In genomic region chrX:7315115-7315514, GRCm38 (mm10) we compare ENCODE assay signal across 10 mouse cellular contexts. TPM values are rescaled to one million over a fixed set of nuclear protein-coding genes. Genes with fewer than 3 reads are reported as not detected.
DNase-seq lines count a peak whose midpoint lies in the region; ATAC-seq lines count a peak whose summit lies in the region.
"Had no signal": no experiment of that assay in that cellular context is flagged by ENCODE, and none has a peak within 500 bp of the region (broad histone marks: within the 10 kb centered on the region; RNA-seq: fewer than 3 reads in every experiment).

No protein-coding gene starts in this region.

- H3K4me2 ChIP-seq in heart, embryonic 16.5 days (ENCODE audit: low read depth, low read length): peak overlapping the region; percentile 55
- H3K4me2 ChIP-seq in embryonic facial prominence, embryonic 12.5 days (replicated peaks): peak overlapping the region; percentile 25
- 0 out of 2 replicates have a peak overlapping the region, but pooled peaks have one; percentile 19 for H3K4me2 ChIP-seq in hindbrain, embryonic 15.5 days
- peak overlapping the region; percentile 22; the same call in 1 of the 2 replicates for H3K4me2 ChIP-seq in limb, embryonic 15.5 days

- H3K27ac ChIP-seq in heart, embryonic 16.5 days (ENCODE audit: low read length): peak overlapping the region; percentile 24
- H3K27ac ChIP-seq in embryonic facial prominence, embryonic 12.5 days: peak overlapping the region; percentile 46
- no peak overlapping the region for H3K27ac ChIP-seq in hindbrain, embryonic 15.5 days (replicated peaks)
- no peak overlapping the region; the same call in 1 of the 2 replicates for H3K27ac ChIP-seq in limb, embryonic 15.5 days
- H3K27ac ChIP-seq in midbrain, embryonic 10.5 days (replicated peaks): no peak overlapping the region

- H3K36me3 ChIP-seq in heart, embryonic 16.5 days (ENCODE audit: control insufficient read depth, insufficient read depth): no peaks in the 10 kb centered on the region
- H3K36me3 ChIP-seq in embryonic facial prominence, embryonic 12.5 days: no peaks in the 10 kb centered on the region
- H3K36me3 ChIP-seq in hindbrain, embryonic 15.5 days: no peaks in the 10 kb centered on the region
- H3K36me3 ChIP-seq in limb, embryonic 15.5 days: no peaks in the 10 kb centered on the region
- H3K36me3 ChIP-seq in midbrain, embryonic 10.5 days: no peaks in the 10 kb centered on the region

- no peak for ATAC-seq in heart, embryonic 16.5 days (replicated peaks; ENCODE audit: extremely low read depth, insufficient read depth, low FRiP score)
- no peak for ATAC-seq in embryonic facial prominence, embryonic 12.5 days (ENCODE audit: insufficient number of reproducible peaks, insufficient read depth, low FRiP score, low TSS enrichment)
- ATAC-seq in hindbrain, embryonic 15.5 days (ENCODE audit: low FRiP score, low read depth): no peak
- no peak for ATAC-seq in limb, embryonic 15.5 days (ENCODE audit: insufficient number of reproducible peaks, low FRiP score, low TSS enrichment, low read depth)

- no peaks in the 10 kb centered on the region for H3K9me3 ChIP-seq in heart, embryonic 16.5 days (replicated peaks; ENCODE audit: control insufficient read depth, low read length)
- no peaks in the 10 kb centered on the region for H3K9me3 ChIP-seq in embryonic facial prominence, embryonic 12.5 days
- no peaks in the 10 kb centered on the region for H3K9me3 ChIP-seq in hindbrain, embryonic 15.5 days
- H3K9me3 ChIP-seq in limb, embryonic 15.5 days: no peaks in the 10 kb centered on the region
- H3K9me3 ChIP-seq in midbrain, embryonic 10.5 days (replicated peaks): no peaks in the 10 kb centered on the region

- DNase-seq in heart, adult 11 months: no peak
- no peak for DNase-seq in cerebellum, postnatal 25 days
- no peak for DNase-seq in ovary, adult 18-20 months (ENCODE audit: low spot score)
- DNase-seq in midbrain, embryonic 10.5 days (ENCODE audit: low spot score): no peak
- DNase-seq: kidney, adult 2 months; lung, postnatal 36 days had no signal

- peak overlapping the region; percentile 52 for H3K9ac ChIP-seq in heart, embryonic 16.5 days (ENCODE audit: low read length)
- H3K9ac ChIP-seq in embryonic facial prominence, embryonic 12.5 days: no peak overlapping the region
- H3K9ac ChIP-seq in hindbrain, embryonic 15.5 days: no peak overlapping the region
- no peak overlapping the region for H3K9ac ChIP-seq in limb, embryonic 15.5 days

- H3K4me3 ChIP-seq in heart, embryonic 16.5 days (ENCODE audit: low read length): peak overlapping the region; percentile 27
- no peak overlapping the region for H3K4me3 ChIP-seq in embryonic facial prominence, embryonic 12.5 days
- no peak overlapping the region for H3K4me3 ChIP-seq in hindbrain, embryonic 15.5 days
- peak overlapping the region; percentile 7; the same call in 1 of the 2 replicates for H3K4me3 ChIP-seq in limb, embryonic 15.5 days
- no peak overlapping the region for H3K4me3 ChIP-seq in midbrain, embryonic 10.5 days

- no peaks in the 10 kb centered on the region; the same call in 1 of the 2 replicates for H3K4me1 ChIP-seq in heart, embryonic 16.5 days (ENCODE audit: control insufficient read depth, insufficient read depth, low read length)
- H3K4me1 ChIP-seq in embryonic facial prominence, embryonic 12.5 days: peaks cover 5% of the 10 kb centered on the region; the same call in 1 of the 2 replicates
- H3K4me1 ChIP-seq in hindbrain, embryonic 15.5 days (replicated peaks): 0 out of 2 replicates have a peak, but pooled peaks cover 3% of the 10 kb centered on the region
- H3K4me1 ChIP-seq in limb, embryonic 15.5 days: no peaks in the 10 kb centered on the region
- 0 out of 2 replicates have a peak, but pooled peaks cover 6% of the 10 kb centered on the region for H3K4me1 ChIP-seq in midbrain, embryonic 10.5 days

- H3K27me3 ChIP-seq in heart, embryonic 16.5 days (ENCODE audit: control insufficient read depth, insufficient read depth, low read length): no peaks in the 10 kb centered on the region
- H3K27me3 ChIP-seq in embryonic facial prominence, embryonic 12.5 days: no peaks in the 10 kb centered on the region
- no peaks in the 10 kb centered on the region for H3K27me3 ChIP-seq in hindbrain, embryonic 15.5 days
- H3K27me3 ChIP-seq in limb, embryonic 15.5 days: no peaks in the 10 kb centered on the region
- no peaks in the 10 kb centered on the region for H3K27me3 ChIP-seq in midbrain, embryonic 10.5 days (ENCODE audit: low read depth, poor library complexity, severe bottlenecking)

- WGBS in heart, embryonic 16.5 days: 32% methylated on average over 10 of the region's 10 CpGs
- 31% methylated on average over 10 of the region's 10 CpGs for WGBS in embryonic facial prominence, embryonic 12.5 days
- WGBS in hindbrain, embryonic 15.5 days: 43% methylated on average over 10 of the region's 10 CpGs
- WGBS in limb, embryonic 15.5 days: 36% methylated on average over 10 of the region's 10 CpGs
- WGBS in midbrain, embryonic 10.5 days: 42% methylated on average over 10 of the region's 10 CpGs

RNA-seq across cellular contexts. Expression of gene Clcn5, which starts 4.0 kb away (rescaled TPM):
- polyA plus RNA-seq in heart, embryonic 16.5 days (2015; fragmentation: Nextera tagmentation; extraction: Ambion mirVana): 10.0 and 13.4 TPM in 2 replicates
- polyA plus RNA-seq in embryonic facial prominence, embryonic 12.5 days (2016; fragmentation: Nextera tagmentation; extraction: Ambion mirVana): 22.8 and 26.0 TPM in 2 replicates
- polyA plus RNA-seq in hindbrain, embryonic 15.5 days (2015; fragmentation: Nextera tagmentation; extraction: Ambion mirVana): 7.6 and 9.0 TPM in 2 replicates
- 18.1 and 18.9 TPM in 2 replicates for polyA plus RNA-seq in limb, embryonic 15.5 days (2015; fragmentation: Nextera tagmentation; extraction: Ambion mirVana)
- polyA plus RNA-seq in midbrain, embryonic 10.5 days (2016; fragmentation: Nextera tagmentation; extraction: Ambion mirVana): 11.4 and 11.8 TPM in 2 replicates

Comparison
In these comparisons a context has a peak if more than half of its experiments do, and no peak if none do; other contexts are left out.
1. H3K27ac ChIP-seq: peak in heart, embryonic 16.5 days (single experiment) and embryonic facial prominence, embryonic 12.5 days (single experiment); none in hindbrain, embryonic 15.5 days (single experiment), limb, embryonic 15.5 days (single experiment) and midbrain, embryonic 10.5 days (single experiment).
2. H3K4me3 ChIP-seq: peak in heart, embryonic 16.5 days (single experiment) and limb, embryonic 15.5 days (single experiment); none in embryonic facial prominence, embryonic 12.5 days (single experiment), hindbrain, embryonic 15.5 days (single experiment) and midbrain, embryonic 10.5 days (single experiment).
3. Peak in every context shown above with its lines, with median percentiles within 50 percentile points of each other: H3K4me2 ChIP-seq.